Mouse (Mus musculus): ENCODE measurements around the gene N4bp3.
"Not testable (repeated sequence)": the region's sequence is repeated elsewhere in the genome, so short reads cannot be mapped to it uniquely, and the experiment has no call there.

The N4bp3 gene

GRCm38 (mm10) chr11:51653736-51654135, 3.1 kb upstream of the N4bp3 start:
- no peak for DNase-seq (ENCODE audit: low read depth, low spot score)

GRCm38 (mm10) chr11:51652889-51653418, 2.3 kb upstream of the N4bp3 start:
- no peak for DNase-seq (ENCODE audit: low read depth, low spot score)

- DNase-seq (ENCODE audit: low read depth, low spot score): no peak
Measured at GRCm38 (mm10) chr11:51650261-51650660, 381 bp downstream of the N4bp3 start.

GRCm38 (mm10) chr11:51649889-51650199, 798 bp downstream of the N4bp3 start:
- no peak for DNase-seq (ENCODE audit: low read depth, low spot score)

- DNase-seq (ENCODE audit: low read depth, low spot score): no peak
Measured at GRCm38 (mm10) chr11:51649111-51649888, 1.3 kb downstream of the N4bp3 start.

GRCm38 (mm10) chr11:51648566-51648965, 2.1 kb downstream of the N4bp3 start:
- DNase-seq (ENCODE audit: low read depth, low spot score): no peak

- no peak for DNase-seq (ENCODE audit: low read depth, low spot score)
Measured at GRCm38 (mm10) chr11:51646751-51647667, 3.6 kb downstream of the N4bp3 start.

GRCm38 (mm10) chr11:51646245-51646644, 4.4 kb downstream of the N4bp3 start:
- DNase-seq (ENCODE audit: low read depth, low spot score): no peak

- DNase-seq (ENCODE audit: low read depth, low spot score): no peak
Measured at GRCm38 (mm10) chr11:51645293-51645692, 5.3 kb downstream of the N4bp3 start.

GRCm38 (mm10) chr11:51644217-51644616, 6.4 kb downstream of the N4bp3 start:
- no peak for DNase-seq (ENCODE audit: low read depth, low spot score)

- no peak for DNase-seq (ENCODE audit: low read depth, low spot score)
Measured at GRCm38 (mm10) chr11:51643761-51644160, 6.9 kb downstream of the N4bp3 start.

- no peak for DNase-seq (ENCODE audit: low read depth, low spot score)
Measured at GRCm38 (mm10) chr11:51643202-51643601, 7.4 kb downstream of the N4bp3 start.

GRCm38 (mm10) chr11:51640748-51641147, 9.9 kb downstream of the N4bp3 start:
- DNase-seq (ENCODE audit: low read depth, low spot score): no peak

GRCm38 (mm10) chr11:51638497-51638896, 12.1 kb downstream of the N4bp3 start:
- DNase-seq (ENCODE audit: low read depth, low spot score): no peak

- peak; percentile 89 for DNase-seq (ENCODE audit: low read depth, low spot score)
Measured at GRCm38 (mm10) chr11:51637971-51638414, 12.6 kb downstream of the N4bp3 start.

GRCm38 (mm10) chr11:51636323-51636684, 14.3 kb downstream of the N4bp3 start:
- no peak for DNase-seq (ENCODE audit: low read depth, low spot score)

- DNase-seq (ENCODE audit: low read depth, low spot score): peak; percentile 85
Measured at GRCm38 (mm10) chr11:51635525-51636322, 14.9 kb downstream of the N4bp3 start, which contains the start of gene Rmnd5b. TSS of gene Rmnd5b (minus strand) at chr11:51635896.

GRCm38 (mm10) chr11:51635127-51635524, 15.5 kb downstream of the N4bp3 start:
- DNase-seq (ENCODE audit: low read depth, low spot score): no peak

- no peak for DNase-seq (ENCODE audit: low read depth, low spot score)
Measured at GRCm38 (mm10) chr11:51633721-51634120, 16.9 kb downstream of the N4bp3 start.

- not testable (repeated sequence) for DNase-seq (ENCODE audit: low read depth, low spot score)
Measured at GRCm38 (mm10) chr11:51633200-51633599, 17.4 kb downstream of the N4bp3 start.

GRCm38 (mm10) chr11:51632130-51632753, 18.4 kb downstream of the N4bp3 start:
- DNase-seq (ENCODE audit: low read depth, low spot score): no peak

Data from WW6 (cell line).